Mouse (Mus musculus) E14TG2a.4 (cell line): ENCODE measurements around the gene Gstt3.
A peak's percentile ranks its signal among the peaks of the same experiment; 100 is the strongest.

Experiments
- H3K27me3 ChIP-seq: 2 replicates; pipeline ENCODE4 v1.6.1; 2014; ENCODE audit warnings: low read length, control low read depth; ENCODE audit not compliant: insufficient read depth
- H3K36me3 ChIP-seq: 2 replicates; pipeline ENCODE4 v1.6.1; 2014; ENCODE audit warnings: low read length, control low read depth; ENCODE audit not compliant: insufficient read depth
- H3K4me1 ChIP-seq: replicated peaks from 2 replicates; pipeline ENCODE4 v1.6.1; 2014; ENCODE audit warnings: low read depth, low read length, control low read depth
- H3K4me3 ChIP-seq: replicated peaks from 2 replicates; pipeline ENCODE4 v1.5.1; 2014; ENCODE audit warnings: mild to moderate bottlenecking, low read length
- H3K9me3 ChIP-seq: 2 replicates; pipeline ENCODE4 v1.6.1; 2014; ENCODE audit warnings: low read length, control low read depth
- CTCF ChIP-seq: conservative IDR thresholded peaks from 2 replicates; pipeline ENCODE4 v1.5.1; 2014; ENCODE audit warnings: low read length
- NANOG ChIP-seq: IDR thresholded peaks from 2 replicates; pipeline ENCODE4 v1.6.1; 2014; ENCODE audit warnings: borderline replicate concordance, low read length, mixed read lengths
- POU5F1 ChIP-seq: IDR thresholded peaks from 2 replicates; pipeline ENCODE4 v1.6.1; 2014; ENCODE audit warnings: low read length, borderline replicate concordance

The Gstt3 gene

GRCm38 (mm10) chr10:75819882-75820281 is 38.7 kb upstream of the Gstt3 start:
- no peaks in the 10 kb centered on the region for H3K36me3 ChIP-seq
- TF ChIP-seq NANOG (no peak), POU5F1 (no peak), CTCF (no peak)
- H3K27me3 ChIP-seq: 0 out of 2 replicates have a peak, but pooled peaks cover 4% of the 10 kb centered on the region
- H3K4me1 ChIP-seq: peaks cover 5% of the 10 kb centered on the region; the same call in 1 of the 2 replicates
- 0 out of 2 replicates have a peak, but pooled peaks cover 4% of the 10 kb centered on the region for H3K9me3 ChIP-seq
- H3K4me3 ChIP-seq: no peak overlapping the region

GRCm38 (mm10) chr10:75818641-75819040 is 37.4 kb upstream of the Gstt3 start:
- 0 out of 2 replicates have a peak, but pooled peaks cover 4% of the 10 kb centered on the region for H3K27me3 ChIP-seq
- peaks cover 5% of the 10 kb centered on the region; the same call in 1 of the 2 replicates for H3K4me1 ChIP-seq
- H3K4me3 ChIP-seq: no peak overlapping the region
- H3K36me3 ChIP-seq: no peaks in the 10 kb centered on the region
- no peak for TF ChIP-seq NANOG
- TF ChIP-seq CTCF: peak; percentile 61
- 0 out of 2 replicates have a peak, but pooled peaks cover 4% of the 10 kb centered on the region for H3K9me3 ChIP-seq

DNA sequence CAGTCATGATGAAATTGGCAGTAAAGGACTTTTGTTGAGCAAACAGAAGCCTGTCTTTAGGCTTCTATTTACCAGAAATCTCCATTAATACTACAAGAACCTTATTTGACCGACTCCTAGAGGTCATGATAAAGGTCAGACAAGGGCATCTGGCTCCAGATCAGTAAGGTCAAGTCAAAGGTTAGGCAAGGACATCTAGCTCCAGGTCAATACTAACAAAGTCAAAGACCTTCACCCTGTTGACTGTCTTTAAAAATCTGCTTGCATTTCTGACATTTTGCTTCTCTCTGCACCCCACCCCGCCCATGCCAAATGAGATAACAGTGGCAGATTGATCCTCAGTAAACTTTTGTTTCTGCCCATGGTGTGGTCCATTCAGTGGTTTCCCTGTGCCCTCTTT is 23.0 kb upstream of the Gstt3 start:
- TF ChIP-seq CTCF (no peak), NANOG (no peak), POU5F1 (no peak)
- Histone ChIP-seq H3K9me3 (peaks cover 4% of the 10 kb centered on the region; the same call in 1 of the 2 replicates), H3K4me3 (no peak overlapping the region), H3K27me3 (peaks cover 20% of the 10 kb centered on the region), H3K36me3 (no peaks in the 10 kb centered on the region), H3K4me1 (peaks cover 11% of the 10 kb centered on the region)

DNA sequence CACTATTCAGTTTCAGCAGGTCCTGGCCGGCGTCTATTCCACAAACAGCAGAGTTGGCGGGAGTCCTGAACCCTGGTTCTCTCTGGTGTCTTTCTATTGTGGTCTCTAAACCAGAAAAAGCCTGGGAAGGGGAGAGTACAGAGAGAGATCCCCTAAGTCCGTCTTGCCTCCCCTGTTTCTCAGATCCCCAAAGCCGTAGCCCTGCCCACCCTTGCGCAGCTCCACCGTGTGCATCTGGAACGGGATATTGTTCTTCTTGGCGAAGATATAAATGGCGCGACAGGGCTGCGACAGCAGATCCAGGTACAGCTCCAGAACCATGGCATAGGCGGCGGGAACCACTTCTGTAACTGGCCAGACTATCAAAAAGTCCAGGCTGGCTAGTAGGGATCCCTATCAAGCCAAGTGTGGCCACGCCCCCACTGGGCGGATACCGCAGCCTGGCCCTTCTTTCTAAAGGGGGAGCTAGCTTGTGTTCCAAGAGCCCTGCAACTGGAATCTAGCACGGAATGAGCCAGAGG is 17.0 kb upstream of the Gstt3 start, which contains the start of gene Gstt1:
Gene Gstt1, minus strand, starts transcription at position 409 of the 521 bp plus-strand sequence.
- Histone ChIP-seq H3K9me3 (no peaks in the 10 kb centered on the region), H3K36me3 (no peaks in the 10 kb centered on the region), H3K4me3 (peak within 1 kb of the TSS; percentile 75), H3K4me1 (peaks cover 61% of the 10 kb centered on the region), H3K27me3 (peaks cover 42% of the 10 kb centered on the region)
- TF ChIP-seq CTCF: no peak
- no peak for TF ChIP-seq NANOG
- no peak for TF ChIP-seq POU5F1

DNA sequence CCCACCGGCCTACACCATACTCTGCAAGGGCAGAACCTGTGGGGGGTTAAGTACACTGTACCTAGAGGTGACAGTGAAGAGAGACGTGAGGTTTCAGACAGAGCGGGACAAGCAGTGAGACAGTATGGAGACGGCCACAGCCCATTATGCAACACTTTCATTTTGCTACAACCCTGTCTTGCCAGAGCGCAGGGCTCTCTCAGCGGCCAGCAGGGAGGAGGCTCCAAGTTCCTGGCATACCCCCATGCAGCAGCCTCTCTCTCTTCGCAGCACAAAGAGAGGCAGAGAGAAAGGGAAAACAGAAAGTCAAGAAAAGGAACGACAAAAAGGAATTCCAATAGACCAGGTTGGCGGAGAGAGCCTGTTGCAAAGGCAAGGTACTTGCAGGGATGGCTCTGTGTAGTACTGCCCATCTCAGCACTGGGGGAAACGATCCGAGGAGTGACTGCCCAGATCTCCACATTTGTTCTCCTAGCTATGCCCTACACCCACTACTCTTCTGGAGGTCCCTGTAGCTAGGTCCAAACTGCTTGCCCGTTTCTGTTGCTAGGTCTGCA is 16.5 kb upstream of the Gstt3 start:
- no peak for TF ChIP-seq POU5F1
- TF ChIP-seq CTCF: no peak
- no peak for TF ChIP-seq NANOG
- H3K4me1 ChIP-seq: peaks cover 61% of the 10 kb centered on the region
- H3K27me3 ChIP-seq: peaks cover 42% of the 10 kb centered on the region
- peak overlapping the region; percentile 75 for H3K4me3 ChIP-seq
- no peaks in the 10 kb centered on the region for H3K36me3 ChIP-seq
- no peaks in the 10 kb centered on the region for H3K9me3 ChIP-seq

DNA sequence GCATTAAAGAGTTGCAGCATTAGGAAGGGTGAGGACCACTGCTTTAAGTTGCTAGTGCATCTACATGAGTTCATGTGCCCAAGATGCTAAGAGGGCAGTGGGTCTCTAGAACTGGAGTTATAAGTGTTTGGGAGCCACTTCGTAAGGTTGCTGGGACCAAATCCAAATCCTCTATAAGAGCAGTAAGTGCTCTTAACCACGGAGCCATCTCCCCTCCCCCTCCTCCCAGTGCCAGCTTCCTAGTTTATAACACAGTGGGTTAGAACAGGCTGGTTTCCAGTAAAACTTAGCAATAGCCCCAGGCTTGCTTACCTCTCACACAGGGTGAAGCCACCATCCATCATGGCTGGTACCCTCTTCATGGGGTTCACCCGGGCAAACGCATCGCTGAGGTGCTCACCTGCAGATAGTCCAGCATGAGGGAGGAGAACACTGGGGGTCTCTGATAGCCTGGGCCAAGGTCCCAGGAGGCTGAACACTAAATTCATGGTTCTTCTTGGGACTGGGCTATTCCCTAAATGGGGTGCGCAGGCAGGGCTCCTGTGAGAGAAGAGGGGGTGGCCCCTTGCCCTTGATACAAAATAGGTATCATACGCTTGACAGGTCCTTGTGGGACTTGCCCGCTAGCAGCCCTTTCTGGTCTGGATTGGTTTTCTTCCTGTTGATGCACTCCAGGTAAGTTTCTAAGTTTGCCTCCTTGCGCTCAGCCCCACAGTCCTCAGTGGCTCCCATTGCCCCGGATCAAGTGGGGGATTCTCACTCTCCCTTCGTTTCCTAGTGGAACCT is 15.7 kb upstream of the Gstt3 start:
- Histone ChIP-seq H3K9me3 (no peaks in the 10 kb centered on the region), H3K4me3 (peak overlapping the region; percentile 35), H3K36me3 (no peaks in the 10 kb centered on the region), H3K27me3 (peaks cover 39% of the 10 kb centered on the region), H3K4me1 (peaks cover 61% of the 10 kb centered on the region)
- TF ChIP-seq NANOG: no peak
- no peak for TF ChIP-seq POU5F1
- TF ChIP-seq CTCF: no peak

DNA sequence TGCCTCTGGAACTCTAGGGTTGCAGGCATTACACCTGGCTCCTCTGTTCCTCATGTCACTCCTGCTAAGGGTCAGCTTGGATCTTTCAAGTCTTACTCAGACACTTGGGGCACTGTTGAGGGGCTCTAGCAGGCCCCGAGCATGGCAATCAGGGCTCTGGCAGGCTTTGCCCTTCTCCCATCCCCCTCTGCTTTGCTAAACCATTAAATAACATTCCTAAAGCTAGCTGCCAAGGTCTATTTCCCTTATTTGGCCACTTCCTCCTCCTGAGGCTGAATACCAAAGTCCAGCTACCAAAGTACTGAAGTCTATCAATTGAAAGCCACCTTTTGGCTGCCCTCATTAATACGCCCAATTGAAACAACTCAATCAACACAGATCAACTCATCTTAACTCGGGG is 13.7 kb upstream of the Gstt3 start:
- Histone ChIP-seq H3K4me3 (no peak overlapping the region), H3K9me3 (no peaks in the 10 kb centered on the region), H3K36me3 (no peaks in the 10 kb centered on the region), H3K4me1 (peaks cover 61% of the 10 kb centered on the region), H3K27me3 (peaks cover 29% of the 10 kb centered on the region)
- no peak for TF ChIP-seq POU5F1
- no peak for TF ChIP-seq CTCF
- TF ChIP-seq NANOG: no peak

- Histone ChIP-seq H3K9me3 (no peaks in the 10 kb centered on the region), H3K4me1 (peaks cover 34% of the 10 kb centered on the region), H3K27me3 (0 out of 2 replicates have a peak, but pooled peaks cover 3% of the 10 kb centered on the region), H3K4me3 (no peak overlapping the region), H3K36me3 (no peaks in the 10 kb centered on the region)
- TF ChIP-seq CTCF (no peak), POU5F1 (no peak), NANOG (no peak)
These were observed 9.6 kb upstream of the Gstt3 start for GRCm38 (mm10) chr10:75790773-75791172.

DNA sequence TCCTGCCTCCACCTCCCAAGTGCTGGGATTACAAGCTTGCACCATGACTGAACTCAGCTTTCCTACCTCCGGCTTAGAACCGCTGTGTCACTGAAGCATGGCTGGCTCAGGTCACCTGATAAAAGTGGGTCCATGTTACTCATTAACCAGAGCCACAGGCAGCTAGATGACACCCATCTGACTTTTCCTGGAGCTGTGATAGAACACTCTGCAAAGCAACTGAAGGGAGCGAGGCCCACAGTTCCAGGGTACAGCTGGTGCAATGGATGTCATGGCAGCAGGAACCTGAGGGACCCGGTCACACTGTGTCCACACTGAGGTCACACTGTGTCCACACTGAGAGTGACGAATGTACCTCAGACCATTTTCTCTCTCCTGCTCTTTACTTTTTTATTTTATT is 8.6 kb upstream of the Gstt3 start:
- Histone ChIP-seq H3K4me3 (no peak overlapping the region), H3K27me3 (0 out of 2 replicates have a peak, but pooled peaks cover 6% of the 10 kb centered on the region), H3K9me3 (no peaks in the 10 kb centered on the region), H3K36me3 (no peaks in the 10 kb centered on the region), H3K4me1 (peaks cover 25% of the 10 kb centered on the region)
- TF ChIP-seq NANOG (no peak), CTCF (no peak), POU5F1 (no peak)
